Comparison of ENCODE assay signal across 8 mouse cellular contexts in the genomic region with DNA sequence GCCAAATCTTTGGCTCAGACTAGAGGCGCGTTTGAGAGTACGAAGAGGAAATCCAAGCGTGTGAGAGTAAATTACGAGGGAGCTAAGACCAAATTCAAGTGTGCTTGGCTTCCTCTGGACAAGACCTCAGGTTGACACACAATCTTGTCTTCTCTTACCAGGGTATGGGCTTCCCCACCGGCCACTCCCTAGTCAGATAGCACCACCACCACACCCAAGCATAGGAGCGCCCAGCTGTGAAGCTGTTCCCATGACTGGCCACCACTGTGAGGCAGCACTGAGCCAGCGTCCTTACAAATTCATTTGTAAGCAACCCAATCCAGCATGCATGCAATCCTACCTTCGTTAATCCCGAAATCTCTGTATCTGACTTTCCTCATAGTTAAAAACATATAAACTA. TPM values are rescaled to one million over a fixed set of nuclear protein-coding genes. Genes with fewer than 3 reads are reported as not detected.
DNase-seq lines count a peak whose midpoint lies in the region; ATAC-seq and TF ChIP-seq lines count a peak whose summit lies in the region.
"Had no signal": no experiment of that assay in that cellular context is flagged by ENCODE, and none has a peak within 500 bp of the region (broad histone marks: within the 10 kb centered on the region; RNA-seq: fewer than 3 reads in every experiment).

No protein-coding gene starts in this region.

- TF ChIP-seq CTCF in MEL (IDR thresholded peaks at IDR 0.05 in 2 of 3, conservative IDR thresholded peaks at IDR 0.05 in 1 of 3; ENCODE audit: control insufficient read depth in 1 of 3, insufficient read depth in 1 of 3, low read depth in 2 of 3, low read length in 3 of 3, poor library complexity in 1 of 3, severe bottlenecking in 1 of 3): peak; percentile 82 to 86 (median 83)
- peak; percentile 89 for TF ChIP-seq CTCF in liver, embryonic 14.5 days (IDR thresholded peaks at IDR 0.05; ENCODE audit: low read depth)

- H3K79me2 ChIP-seq in MEL (ENCODE audit: control insufficient read depth, insufficient read depth, low read length, poor library complexity): no peaks in the 10 kb centered on the region

- peak; percentile 72 for ATAC-seq in common myeloid progenitor, adult 5-6 weeks (replicated peaks; ENCODE audit: low read depth, poor library complexity, severe bottlenecking)
- ATAC-seq in liver, embryonic 14.5 days (ENCODE audit: insufficient read depth): no peak
- ATAC-seq in forebrain, embryonic 13.5 days: no peak

- peak; percentile 60 for TF ChIP-seq RAD21 in MEL (IDR thresholded peaks at IDR 0.05; ENCODE audit: low read depth, low read length)

- no peaks in the 10 kb centered on the region for H3K27me3 ChIP-seq in MEL (ENCODE audit: control insufficient read depth in 1 of 2, insufficient read depth in 2 of 2, low read length in 2 of 2)
- H3K27me3 ChIP-seq in liver, embryonic 14.5 days (ENCODE audit: control insufficient read depth, insufficient read depth, low read length): no peaks in the 10 kb centered on the region
- H3K27me3 ChIP-seq in forebrain, embryonic 13.5 days: 0 out of 2 replicates have a peak, but pooled peaks cover 3% of the 10 kb centered on the region

- DNase-seq in layer of hippocampus, postnatal 10 days (ENCODE audit: low spot score in 2 of 2): peak; percentile 36 to 53
- DNase-seq in layer of hippocampus, postnatal 14 days (ENCODE audit: low spot score in 2 of 2): no peak
- peak; percentile 86 for DNase-seq in MEL (ENCODE audit: low read depth, low spot score)
- DNase-seq in liver, embryonic 14.5 days (ENCODE audit: low read depth in 3 of 3, low spot score in 3 of 3): no peak
- DNase-seq in spleen, postnatal 36 days (ENCODE audit: low spot score in 2 of 2): peak; percentile 41 to 48

- peak in 1 of 2 experiments; percentile 23; a peak in 1 of 4 replicates for TF ChIP-seq EP300 in MEL (IDR thresholded peaks at IDR 0.05; ENCODE audit: low read depth in 1 of 2, low read length in 2 of 2)
- no peak for TF ChIP-seq EP300 in liver, embryonic 14.5 days (IDR thresholded peaks at IDR 0.05; ENCODE audit: low read depth)

- H3K4me3 ChIP-seq in MEL (ENCODE audit: control insufficient read depth in 1 of 2, insufficient read depth in 1 of 2, low read depth in 2 of 2, low read length in 2 of 2): no peak overlapping the region
- H3K4me3 ChIP-seq in liver, embryonic 14.5 days (ENCODE audit: insufficient read depth in 1 of 2, low read depth in 2 of 2, low read length in 2 of 2): no peak overlapping the region
- no peak overlapping the region for H3K4me3 ChIP-seq in forebrain, embryonic 13.5 days
- H3K4me3 ChIP-seq: liver, embryonic 15.5 days had no signal

- 46% methylated on average over 10 of the region's 10 CpGs for WGBS in liver, embryonic 14.5 days (ENCODE audit: insufficient replicate concordance)
- WGBS in forebrain, embryonic 13.5 days: 64% methylated on average over 10 of the region's 10 CpGs

- no peaks in the 10 kb centered on the region for H3K9me3 ChIP-seq in MEL (replicated peaks; ENCODE audit: insufficient read depth, low read length)
- no peaks in the 10 kb centered on the region for H3K9me3 ChIP-seq in liver, embryonic 14.5 days (ENCODE audit: control insufficient read depth, low read length)
- no peaks in the 10 kb centered on the region for H3K9me3 ChIP-seq in forebrain, embryonic 13.5 days (replicated peaks)
- H3K9me3 ChIP-seq: liver, embryonic 15.5 days had no signal

- TF ChIP-seq POLR2A in MEL (IDR thresholded peaks at IDR 0.05; ENCODE audit: control insufficient read depth in 1 of 2, insufficient read depth in 1 of 2, low read depth in 1 of 2, low read length in 2 of 2, poor library complexity in 1 of 2): no peak

- no peak overlapping the region for H3K4me2 ChIP-seq in liver, embryonic 14.5 days (ENCODE audit: low read depth)
- H3K4me2 ChIP-seq in forebrain, embryonic 13.5 days: no peak overlapping the region
- H3K4me2 ChIP-seq: liver, embryonic 15.5 days had no signal

- no peak overlapping the region for H3K9ac ChIP-seq in MEL (ENCODE audit: control insufficient read depth, low read depth, low read length, poor library complexity, severe bottlenecking)
- H3K9ac ChIP-seq in liver, embryonic 14.5 days (replicated peaks): no peak overlapping the region
- no peak overlapping the region for H3K9ac ChIP-seq in forebrain, embryonic 13.5 days
- H3K9ac ChIP-seq: liver, embryonic 15.5 days had no signal

- H3K36me3 ChIP-seq in MEL (ENCODE audit: control insufficient read depth in 1 of 2, insufficient read depth in 2 of 2, low read length in 2 of 2): peaks cover 0 to 14% of the 10 kb centered on the region in 2 experiments; a peak in 2 of 4 replicates
- H3K36me3 ChIP-seq in liver, embryonic 14.5 days (replicated peaks; ENCODE audit: control insufficient read depth, insufficient read depth, low read depth): peaks cover 7% of the 10 kb centered on the region
- peaks cover 14% of the 10 kb centered on the region for H3K36me3 ChIP-seq in forebrain, embryonic 13.5 days (ENCODE audit: poor library complexity, severe bottlenecking)

- no peak overlapping the region for H3K27ac ChIP-seq in MEL (ENCODE audit: control insufficient read depth, low read depth, low read length)
- no peak overlapping the region for H3K27ac ChIP-seq in liver, embryonic 14.5 days
- no peak overlapping the region for H3K27ac ChIP-seq in forebrain, embryonic 13.5 days
- H3K27ac ChIP-seq: liver, embryonic 15.5 days had no signal

- peaks cover 0 to 21% of the 10 kb centered on the region in 2 experiments; a peak in 2 of 4 replicates for H3K4me1 ChIP-seq in MEL (ENCODE audit: control insufficient read depth in 1 of 2, insufficient read depth in 2 of 2, low read length in 2 of 2)
- peaks cover 0 to 12% of the 10 kb centered on the region in 2 experiments; a peak in 3 of 4 replicates for H3K4me1 ChIP-seq in liver, embryonic 14.5 days (replicated peaks; ENCODE audit: control insufficient read depth in 2 of 2, insufficient read depth in 2 of 2, low read length in 1 of 2)
- H3K4me1 ChIP-seq in forebrain, embryonic 13.5 days: peaks cover 17% of the 10 kb centered on the region

TF ChIP-seq in MEL, 35 proteins besides CTCF, POLR2A, EP300 and RAD21 (continues in another document):
- peak; percentile 16; the same call in 1 of the 2 replicates for TF ChIP-seq GATA1 (IDR thresholded peaks at IDR 0.05; ENCODE audit: low read depth, low read length)
- no peak for TF ChIP-seq ZC3H11A (IDR thresholded peaks at IDR 0.05; ENCODE audit: low read depth, low read length)
- TF ChIP-seq ZNF384 (IDR thresholded peaks at IDR 0.05; ENCODE audit: low read depth, low read length): no peak
- no peak for TF ChIP-seq TAL1 (IDR thresholded peaks at IDR 0.05; ENCODE audit: low read length)
- 0 out of 2 replicates have a peak, but pooled peaks have one; percentile 45 for TF ChIP-seq MYC (IDR thresholded peaks at IDR 0.05; ENCODE audit: low read depth, low read length)
- peak; percentile 51; the same call in 1 of the 2 replicates for TF ChIP-seq ETS1 (IDR thresholded peaks at IDR 0.05; ENCODE audit: low read depth, low read length)
- TF ChIP-seq MAX (IDR thresholded peaks at IDR 0.05; ENCODE audit: low read length): 0 out of 2 replicates have a peak, but pooled peaks have one; percentile 43
- peak; percentile 28; the same call in 1 of the 2 replicates for TF ChIP-seq TCF12 (IDR thresholded peaks at IDR 0.05; ENCODE audit: low read depth, low read length)
- no peak for TF ChIP-seq USF2 (IDR thresholded peaks at IDR 0.05; ENCODE audit: borderline replicate concordance in 1 of 2, insufficient read depth in 1 of 2, low read depth in 1 of 2, low read length in 2 of 2)
- TF ChIP-seq TBP (IDR thresholded peaks at IDR 0.05; ENCODE audit: low read depth, low read length): peak; percentile 97
- no peak for TF ChIP-seq ZKSCAN1 (IDR thresholded peaks at IDR 0.05; ENCODE audit: low read depth, low read length)
- TF ChIP-seq SIN3A (IDR thresholded peaks at IDR 0.05; ENCODE audit: low read length): peak; percentile 55
- no peak for TF ChIP-seq CHD2 (IDR thresholded peaks at IDR 0.05; ENCODE audit: low read length)
- TF ChIP-seq GABPA (IDR thresholded peaks at IDR 0.05; ENCODE audit: low read depth, low read length): no peak
- TF ChIP-seq CHD1 (IDR thresholded peaks at IDR 0.05; ENCODE audit: low read depth, low read length): no peak
- no peak for TF ChIP-seq HCFC1 (IDR thresholded peaks at IDR 0.05; ENCODE audit: low read depth, low read length)
- TF ChIP-seq RCOR1 (IDR thresholded peaks at IDR 0.05; ENCODE audit: low read depth, low read length): no peak
- no peak for TF ChIP-seq JUND (IDR thresholded peaks at IDR 0.05; ENCODE audit: low read depth, low read length)
- no peak for TF ChIP-seq POLR2AphosphoS5 (IDR thresholded peaks at IDR 0.05; ENCODE audit: borderline replicate concordance, low read depth, low read length)
- no peak for TF ChIP-seq USF1 (IDR thresholded peaks at IDR 0.05; ENCODE audit: low read depth, low read length)
- TF ChIP-seq MAZ (IDR thresholded peaks at IDR 0.05; ENCODE audit: low read depth, low read length): no peak
- TF ChIP-seq ZMIZ1 (IDR thresholded peaks at IDR 0.05; ENCODE audit: low read depth, low read length): no peak

RNA-seq across cellular contexts. Expression of gene Rplp1, which starts 7.4 kb away (rescaled TPM):
- total RNA-seq in layer of hippocampus, postnatal 10 days (2021): 1,000 to 10,000 TPM; 1,537 to 1,633 TPM
- 1,000 to 10,000 TPM; 1,323 to 1,423 TPM for total RNA-seq in layer of hippocampus, postnatal 14 days (2021)
- 13,843 and 15,045 TPM in 2 replicates for total RNA-seq in MEL (2012; rRNA removed)
- polyA plus RNA-seq in MEL (2012; ENCODE audit: insufficient read depth in 1 of 2, insufficient read length in 2 of 2, low read depth in 1 of 2, low replicate concordance in 2 of 2, missing spikeins in 1 of 2): 1,000 to 10,000 TPM in 1 of 2 experiments, not detected in 1; 9,058 TPM
- total RNA-seq in common myeloid progenitor, adult 5-6 weeks (2017): 4,884 and 5,218 TPM in 2 replicates
- 6,111 and 7,314 TPM in 2 replicates for polyA plus RNA-seq in liver, embryonic 14.5 days (2012; rRNA removed)
- 1,539 and 1,562 TPM in 2 replicates for polyA plus RNA-seq in liver, embryonic 14.5 days (2014; fragmentation: Nextera tagmentation; extraction: Ambion mirVana)
- polyA plus RNA-seq in forebrain, embryonic 13.5 days (2015; fragmentation: Nextera tagmentation; extraction: Ambion mirVana): 981 and 1,035 TPM in 2 replicates

RNA-seq across cellular contexts. Expression of gene Kif23, which starts 39.7 kb away (rescaled TPM):
- 10 to 100 TPM in 1 of 2 experiments, 1 to 10 TPM in 1; 7.4 to 11.1 TPM for total RNA-seq in layer of hippocampus, postnatal 10 days (2021)
- 1 to 10 TPM; 3.3 to 5.8 TPM for total RNA-seq in layer of hippocampus, postnatal 14 days (2021)
- 37.5 and 54.3 TPM in 2 replicates for total RNA-seq in MEL (2012; rRNA removed)
- polyA plus RNA-seq in MEL (2012; ENCODE audit: insufficient read depth in 1 of 2, insufficient read length in 2 of 2, low read depth in 1 of 2, low replicate concordance in 2 of 2, missing spikeins in 1 of 2): 100 to 1,000 TPM in 1 of 2 experiments, not detected in 1; 100 TPM
- 229 and 241 TPM in 2 replicates for total RNA-seq in common myeloid progenitor, adult 5-6 weeks (2017)
- polyA plus RNA-seq in liver, embryonic 14.5 days (2012; rRNA removed): 27.9 and 44.3 TPM in 2 replicates
- polyA plus RNA-seq in liver, embryonic 14.5 days (2014; fragmentation: Nextera tagmentation; extraction: Ambion mirVana): 61.9 and 68.8 TPM in 2 replicates
- 72.7 and 85.0 TPM in 2 replicates for polyA plus RNA-seq in forebrain, embryonic 13.5 days (2015; fragmentation: Nextera tagmentation; extraction: Ambion mirVana)

Comparison
In these comparisons a context has a peak if more than half of its experiments do, and no peak if none do; other contexts are left out.
1. DNase-seq: peak in layer of hippocampus, postnatal 10 days (2 of 2), MEL (single experiment) and spleen, postnatal 36 days (2 of 2); none in layer of hippocampus, postnatal 14 days (0 of 2) and liver, embryonic 14.5 days (0 of 3).